Mouse (Mus musculus): ENCODE data around the gene Exoc3l. TPM values are rescaled to one million over a fixed set of nuclear protein-coding genes. Genes with fewer than 3 reads are reported as not detected.

Gene Exoc3l
- polyA plus RNA-seq, 1 experiment from 2014 or later = 10.3 TPM

GRCm38 (mm10) chr8:105270916-105271186 is 25.1 kb downstream of the Exoc3l start:
- 2% methylated on average over 11 of the region's 11 CpGs for WGBS
- 0 out of 2 replicates have a peak overlapping the region, but pooled peaks have one; percentile 47 for H3K4me3 ChIP-seq
- ATAC-seq = no peak
- peaks cover 99% of the 10 kb centered on the region for H3K27me3 ChIP-seq
- no peak overlapping the region for H3K27ac ChIP-seq
- H3K36me3 ChIP-seq (ENCODE audit: poor library complexity, severe bottlenecking) = no peaks in the 10 kb centered on the region
- no peaks in the 10 kb centered on the region; the same call in 1 of the 2 replicates for H3K9me3 ChIP-seq (replicated peaks)
- H3K9ac ChIP-seq = no peak overlapping the region
- peak overlapping the region; percentile 20; the same call in 1 of the 2 replicates for H3K4me2 ChIP-seq
- peaks cover 34% of the 10 kb centered on the region for H3K4me1 ChIP-seq

- Histone ChIP-seq H3K27me3 (peaks cover 99% of the 10 kb centered on the region), H3K4me1 (peaks cover 30% of the 10 kb centered on the region), H3K36me3 (ENCODE audit: poor library complexity, severe bottlenecking) (no peaks in the 10 kb centered on the region), H3K4me3 (peak overlapping the region; percentile 47), H3K27ac (no peak overlapping the region), H3K4me2 (peak overlapping the region; percentile 79), H3K9me3 (replicated peaks) (no peaks in the 10 kb centered on the region; the same call in 1 of the 2 replicates), H3K9ac (0 out of 2 replicates have a peak overlapping the region, but pooled peaks have one; percentile 58)
- ATAC-seq = no peak
- WGBS = 1% methylated on average over 39 of the region's 39 CpGs
These were observed 25.6 kb downstream of the Exoc3l start for GRCm38 (mm10) chr8:105270101-105270915.

- H3K4me2 ChIP-seq = peak within 1 kb of the TSS; percentile 79
- peaks cover 38% of the 10 kb centered on the region for H3K4me1 ChIP-seq
- 1% methylated on average over 32 of the region's 42 CpGs for WGBS
- H3K27ac ChIP-seq = no peak within 1 kb of the TSS
- no peaks in the 10 kb centered on the region for H3K36me3 ChIP-seq (ENCODE audit: poor library complexity, severe bottlenecking)
- H3K9me3 ChIP-seq (replicated peaks) = no peaks in the 10 kb centered on the region; the same call in 1 of the 2 replicates
- H3K4me3 ChIP-seq = peak within 1 kb of the TSS; percentile 47
- no peak for ATAC-seq
- H3K27me3 ChIP-seq = peaks cover 99% of the 10 kb centered on the region
- H3K9ac ChIP-seq = peak within 1 kb of the TSS; percentile 58
These were observed 26.4 kb downstream of the Exoc3l start, which contains the start of gene Hsf4 for GRCm38 (mm10) chr8:105269461-105269947. Gene Hsf4 (plus strand): TSS chr8:105269801.

- 1% methylated on average over 10 of the region's 10 CpGs for WGBS
- H3K9me3 ChIP-seq (replicated peaks) = no peaks in the 10 kb centered on the region; the same call in 1 of the 2 replicates
- H3K9ac ChIP-seq = peak overlapping the region; percentile 58
- H3K36me3 ChIP-seq (ENCODE audit: poor library complexity, severe bottlenecking) = no peaks in the 10 kb centered on the region
- peak overlapping the region; percentile 47 for H3K4me3 ChIP-seq
- H3K4me2 ChIP-seq = peak overlapping the region; percentile 79
- no peak overlapping the region for H3K27ac ChIP-seq
- no peak; the same call in 1 of the 2 replicates for ATAC-seq
- peaks cover 41% of the 10 kb centered on the region for H3K4me1 ChIP-seq
- H3K27me3 ChIP-seq = peaks cover 99% of the 10 kb centered on the region
These were observed 26.8 kb downstream of the Exoc3l start for GRCm38 (mm10) chr8:105269075-105269458.

GRCm38 (mm10) chr8:105268342-105269074 is 27.4 kb downstream of the Exoc3l start:
- ATAC-seq = peak; percentile 86
- peaks cover 44% of the 10 kb centered on the region for H3K4me1 ChIP-seq
- H3K27ac ChIP-seq = no peak overlapping the region
- no peaks in the 10 kb centered on the region; the same call in 1 of the 2 replicates for H3K9me3 ChIP-seq (replicated peaks)
- 0% methylated on average over 65 of the region's 65 CpGs for WGBS
- peak overlapping the region; percentile 47 for H3K4me3 ChIP-seq
- no peaks in the 10 kb centered on the region for H3K36me3 ChIP-seq (ENCODE audit: poor library complexity, severe bottlenecking)
- H3K4me2 ChIP-seq = peak overlapping the region; percentile 79
- H3K9ac ChIP-seq = peak overlapping the region; percentile 58
- H3K27me3 ChIP-seq = peaks cover 99% of the 10 kb centered on the region

GRCm38 (mm10) chr8:105266775-105267174 is 29.1 kb downstream of the Exoc3l start:
- H3K4me2 ChIP-seq = no peak overlapping the region

GRCm38 (mm10) chr8:105265128-105265527 is 30.8 kb downstream of the Exoc3l start:
- Histone ChIP-seq H3K27me3 (peaks cover 96% of the 10 kb centered on the region), H3K4me3 (peak overlapping the region; percentile 60; the same call in 1 of the 2 replicates), H3K9ac (no peak overlapping the region), H3K4me1 (peaks cover 36% of the 10 kb centered on the region), H3K36me3 (ENCODE audit: poor library complexity, severe bottlenecking) (no peaks in the 10 kb centered on the region), H3K27ac (no peak overlapping the region), H3K9me3 (replicated peaks) (no peaks in the 10 kb centered on the region; the same call in 1 of the 2 replicates), H3K4me2 (peak overlapping the region; percentile 77)
- ATAC-seq = no peak
- WGBS = 15% methylated on average over 10 of the region's 10 CpGs

More at GRCm38 (mm10) chr8:105266775-105267174, 29.1 kb downstream of the Exoc3l start:
- WGBS = 10% methylated on average over 13 of the region's 13 CpGs
- Histone ChIP-seq H3K36me3 (ENCODE audit: poor library complexity, severe bottlenecking) (no peaks in the 10 kb centered on the region), H3K9ac (no peak overlapping the region), H3K27ac (no peak overlapping the region), H3K4me3 (no peak overlapping the region), H3K27me3 (peaks cover 96% of the 10 kb centered on the region), H3K4me1 (peaks cover 44% of the 10 kb centered on the region), H3K9me3 (replicated peaks) (no peaks in the 10 kb centered on the region; the same call in 1 of the 2 replicates)
- no peak for ATAC-seq

- ATAC-seq = peak; percentile 43
- Histone ChIP-seq H3K4me3 (peak within 1 kb of the TSS; percentile 60), H3K9me3 (replicated peaks) (no peaks in the 10 kb centered on the region; the same call in 1 of the 2 replicates), H3K9ac (peak within 1 kb of the TSS; percentile 67), H3K27ac (no peak within 1 kb of the TSS), H3K27me3 (peaks cover 96% of the 10 kb centered on the region), H3K4me1 (peaks cover 35% of the 10 kb centered on the region), H3K36me3 (ENCODE audit: poor library complexity, severe bottlenecking) (no peaks in the 10 kb centered on the region), H3K4me2 (peak within 1 kb of the TSS; percentile 77)
- 1% methylated on average over 51 of the region's 54 CpGs for WGBS
These were observed 31.6 kb downstream of the Exoc3l start, which contains the start of the genes Tradd and Fbxl8 for GRCm38 (mm10) chr8:105264024-105264982. Gene Tradd (minus strand): TSS chr8:105264609. Gene Fbxl8 (plus strand): TSS chr8:105264648.

GRCm38 (mm10) chr8:105263244-105263912 is 32.5 kb downstream of the Exoc3l start:
- peak overlapping the region; percentile 77 for H3K4me2 ChIP-seq

GRCm38 (mm10) chr8:105261326-105261980 is 34.4 kb downstream of the Exoc3l start:
- Histone ChIP-seq H3K27me3 (peaks cover 93% of the 10 kb centered on the region), H3K4me1 (peaks cover 29% of the 10 kb centered on the region), H3K36me3 (ENCODE audit: poor library complexity, severe bottlenecking) (no peaks in the 10 kb centered on the region), H3K9ac (no peak overlapping the region), H3K4me2 (no peak overlapping the region), H3K9me3 (replicated peaks) (no peaks in the 10 kb centered on the region; the same call in 1 of the 2 replicates), H3K4me3 (no peak overlapping the region), H3K27ac (no peak overlapping the region)
- 87% methylated on average over 12 of the region's 12 CpGs for WGBS
- no peak for ATAC-seq

More at GRCm38 (mm10) chr8:105263244-105263912, 32.5 kb downstream of the Exoc3l start:
- H3K9ac ChIP-seq = no peak overlapping the region
- H3K27ac ChIP-seq = no peak overlapping the region
- H3K4me1 ChIP-seq = peaks cover 34% of the 10 kb centered on the region
- peak overlapping the region; percentile 60; the same call in 1 of the 2 replicates for H3K4me3 ChIP-seq
- H3K9me3 ChIP-seq (replicated peaks) = no peaks in the 10 kb centered on the region; the same call in 1 of the 2 replicates
- no peak for ATAC-seq
- peaks cover 96% of the 10 kb centered on the region for H3K27me3 ChIP-seq
- WGBS = 38% methylated on average over 16 of the region's 16 CpGs
- no peaks in the 10 kb centered on the region for H3K36me3 ChIP-seq (ENCODE audit: poor library complexity, severe bottlenecking)

Data from forebrain, embryonic 13.5 days (tissue).